Mouse (Mus musculus): ENCODE measurements around the gene Clec12b. TPM values are rescaled to one million over a fixed set of nuclear protein-coding genes. Genes with fewer than 3 reads are reported as not detected.
A peak's percentile ranks its signal among the peaks of the same experiment; 100 is the strongest.
"Not testable (repeated sequence)": the region's sequence is repeated elsewhere in the genome, so short reads cannot be mapped to it uniquely, and the experiment has no call there.

The Clec12b gene
- total RNA-seq, 2 experiments from 2014 or later: not detected

DNA sequence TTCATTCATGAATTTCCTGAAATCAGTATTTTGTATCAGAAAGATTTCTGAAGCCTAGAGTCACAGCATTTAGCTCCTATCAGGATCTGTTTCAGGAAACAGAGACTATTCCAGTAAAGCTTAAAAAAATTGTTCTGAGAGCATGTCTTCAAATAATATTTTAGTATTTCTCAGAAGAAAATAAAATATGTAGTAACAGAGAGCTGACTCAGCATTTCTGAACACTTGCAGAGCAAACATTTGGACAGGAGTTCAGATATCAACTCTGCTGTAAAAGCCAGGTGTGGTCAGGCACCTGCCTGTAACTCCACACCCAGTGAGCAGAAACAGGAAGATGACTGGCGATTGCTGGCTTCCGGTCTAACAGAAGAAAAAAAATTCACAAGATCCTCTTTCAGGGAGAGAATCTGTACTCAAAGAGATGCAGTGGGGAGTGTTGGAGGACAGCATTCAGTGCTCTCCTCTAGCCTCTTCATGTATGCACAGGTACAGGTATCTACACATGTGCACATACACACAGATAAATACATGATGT lies 10.7 kb downstream of the Clec12b start:
- no peak for DNase-seq (ENCODE audit: extremely low spot score in 1 of 2, low spot score in 1 of 2)

DNA sequence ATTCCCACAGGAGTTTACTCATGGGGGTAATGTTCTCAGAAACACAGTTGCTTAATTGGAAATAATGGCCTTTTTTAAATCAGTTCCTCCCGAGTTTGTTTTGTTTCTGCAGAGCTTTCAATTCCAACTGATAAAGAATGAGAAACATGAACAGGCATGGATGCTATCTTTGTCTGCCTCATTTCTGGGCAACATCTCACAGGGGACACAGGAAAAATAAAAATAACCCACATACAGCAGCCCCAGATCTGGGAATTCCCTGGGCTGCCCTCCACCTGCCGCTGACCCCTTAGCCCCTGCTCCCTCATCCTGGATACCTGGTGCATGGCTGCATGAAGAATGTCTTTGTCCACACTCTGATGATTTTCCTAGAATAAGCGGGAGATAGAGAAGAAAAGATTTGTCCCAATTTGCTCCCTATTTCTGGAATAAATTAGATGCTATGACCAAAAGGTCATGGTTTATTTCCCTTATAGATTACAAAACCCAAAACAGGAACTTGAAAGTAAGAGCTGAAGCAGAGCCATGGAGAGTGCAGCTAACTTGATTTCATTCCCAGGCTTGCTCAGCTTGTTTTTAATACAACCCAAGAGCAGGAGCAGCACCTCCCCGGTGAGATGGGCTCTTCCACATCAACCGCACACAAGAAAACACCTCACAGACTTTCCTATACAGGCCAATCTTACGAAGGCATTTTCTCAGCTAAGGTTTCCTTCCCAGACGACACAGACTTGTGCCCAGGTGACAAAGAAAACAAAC lies 16.1 kb downstream of the Clec12b start:
- DNase-seq (ENCODE audit: extremely low spot score in 1 of 2, low spot score in 1 of 2): no peak

DNA sequence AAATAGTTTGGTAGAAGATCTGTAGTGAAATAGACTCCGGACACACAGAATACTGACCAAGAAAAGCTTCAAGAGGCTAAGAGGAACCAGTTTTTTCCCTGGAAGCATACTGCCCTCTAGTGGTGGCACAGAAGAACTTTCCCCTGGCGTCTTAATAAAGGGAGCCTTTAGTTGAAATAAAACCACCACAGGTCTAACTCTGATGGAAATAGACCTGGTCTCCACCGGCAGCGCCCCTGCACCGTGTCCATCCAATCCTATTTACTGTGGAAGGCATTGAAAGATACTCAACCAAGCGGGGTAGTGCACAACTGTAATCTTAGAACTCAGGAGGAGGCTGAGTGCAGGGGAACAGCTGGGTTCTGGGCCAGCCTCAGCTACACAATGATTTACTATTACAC lies 19.7 kb downstream of the Clec12b start:
- DNase-seq (ENCODE audit: extremely low spot score in 1 of 2, low spot score in 1 of 2): peak in 1 of 2 experiments; percentile 38

DNA sequence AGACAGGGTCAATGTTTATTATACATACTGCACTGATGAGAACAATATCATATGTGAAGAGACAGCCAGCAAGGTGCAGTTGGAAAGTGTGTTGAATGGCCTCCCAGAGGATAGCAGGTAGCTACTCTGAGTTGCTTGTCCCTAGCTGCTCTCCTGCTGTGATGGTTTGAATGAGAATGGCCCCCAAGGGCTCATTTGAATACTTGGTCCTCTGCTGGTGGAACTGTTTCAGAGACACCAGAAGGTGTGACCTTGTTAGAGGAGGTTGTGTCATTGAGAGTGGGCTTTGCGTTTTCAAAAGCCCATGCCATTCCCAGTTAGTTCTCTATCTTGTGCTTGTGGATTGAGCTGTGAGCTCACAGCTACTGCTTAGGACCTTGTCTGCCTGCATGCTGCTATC lies 21.7 kb downstream of the Clec12b start:
- no peak for DNase-seq (ENCODE audit: extremely low spot score in 1 of 2, low spot score in 1 of 2)

DNA sequence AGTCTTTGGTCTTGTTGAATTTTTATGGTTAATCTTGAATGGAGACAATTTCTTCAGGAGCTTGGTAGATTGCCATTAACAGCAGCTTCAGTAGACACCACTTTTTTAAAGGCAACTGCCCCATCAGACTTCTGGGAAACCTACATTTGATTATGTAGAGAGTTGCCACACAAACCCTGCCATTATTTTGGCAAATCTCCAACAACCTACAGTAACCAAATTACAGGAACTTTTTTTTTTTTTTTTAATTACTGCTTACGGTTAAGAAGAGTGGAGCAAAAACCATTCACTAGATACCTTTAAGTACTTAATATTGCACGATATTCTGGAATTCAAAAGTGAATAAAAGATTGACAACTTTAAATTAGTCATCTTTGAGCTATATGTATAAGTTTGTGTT lies 26.2 kb downstream of the Clec12b start:
- no peak for DNase-seq (ENCODE audit: extremely low spot score in 1 of 2, low spot score in 1 of 2)

DNA sequence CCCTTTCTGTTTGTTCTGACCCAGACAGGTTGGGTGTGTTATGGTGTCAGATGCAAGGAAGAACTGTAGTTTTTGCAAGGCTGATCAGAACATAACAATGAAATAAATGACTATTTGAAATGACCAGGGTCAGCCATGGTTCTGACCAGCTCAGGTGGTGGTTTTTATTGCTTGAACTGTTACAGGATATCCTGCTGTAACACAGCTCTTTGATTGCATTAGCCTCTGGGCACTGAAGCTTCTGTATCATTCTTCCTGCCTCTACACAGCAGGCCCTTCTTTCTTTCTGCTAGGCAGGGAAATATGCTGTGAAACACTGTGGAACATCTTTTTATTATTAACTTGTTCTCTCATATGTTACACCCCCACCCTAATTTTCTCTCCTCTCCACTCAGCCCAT lies 29.2 kb downstream of the Clec12b start:
- no peak for DNase-seq (ENCODE audit: extremely low spot score in 1 of 2, low spot score in 1 of 2)

DNA sequence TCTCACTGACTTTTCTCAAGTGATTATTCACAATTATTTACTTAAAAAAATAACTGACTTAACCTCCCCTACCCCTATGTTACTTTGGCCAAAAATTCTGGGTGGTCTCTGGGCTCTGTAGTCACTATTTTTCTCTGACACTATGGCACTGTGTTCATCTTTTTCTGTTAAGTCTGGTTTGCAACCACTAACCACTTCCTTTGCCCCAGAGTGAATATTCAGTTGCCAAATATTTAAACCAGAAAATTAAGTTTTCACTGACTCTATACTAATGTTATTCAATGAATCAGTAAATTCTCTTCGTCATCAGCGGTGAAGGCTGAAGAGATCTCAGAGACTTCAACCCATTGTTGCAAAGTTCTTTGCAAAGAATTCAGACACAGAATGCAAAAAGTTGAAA lies 29.9 kb downstream of the Clec12b start:
- DNase-seq (ENCODE audit: extremely low spot score in 1 of 2, low spot score in 1 of 2): no peak

DNA sequence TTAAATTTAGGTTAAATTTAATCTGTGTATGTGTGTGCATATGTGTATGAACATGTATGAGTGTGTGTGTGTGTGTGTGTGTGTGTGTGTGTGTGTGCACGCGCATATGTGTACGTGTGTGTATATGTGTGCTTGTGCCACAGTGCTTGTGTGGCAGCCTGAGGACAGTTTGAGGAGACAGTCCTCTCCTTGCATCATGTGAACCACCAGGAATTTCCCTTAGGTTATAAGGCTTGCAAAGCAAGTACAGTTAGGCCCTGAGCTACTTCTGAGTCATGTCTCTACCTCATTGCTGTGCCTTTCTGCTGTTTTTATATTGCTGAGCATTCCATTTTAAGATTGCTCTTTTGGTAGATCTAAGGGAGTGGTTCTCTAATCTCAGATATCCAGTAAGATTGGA lies 34.6 kb downstream of the Clec12b start:
- DNase-seq (ENCODE audit: extremely low spot score in 1 of 2, low spot score in 1 of 2): no peak

DNA sequence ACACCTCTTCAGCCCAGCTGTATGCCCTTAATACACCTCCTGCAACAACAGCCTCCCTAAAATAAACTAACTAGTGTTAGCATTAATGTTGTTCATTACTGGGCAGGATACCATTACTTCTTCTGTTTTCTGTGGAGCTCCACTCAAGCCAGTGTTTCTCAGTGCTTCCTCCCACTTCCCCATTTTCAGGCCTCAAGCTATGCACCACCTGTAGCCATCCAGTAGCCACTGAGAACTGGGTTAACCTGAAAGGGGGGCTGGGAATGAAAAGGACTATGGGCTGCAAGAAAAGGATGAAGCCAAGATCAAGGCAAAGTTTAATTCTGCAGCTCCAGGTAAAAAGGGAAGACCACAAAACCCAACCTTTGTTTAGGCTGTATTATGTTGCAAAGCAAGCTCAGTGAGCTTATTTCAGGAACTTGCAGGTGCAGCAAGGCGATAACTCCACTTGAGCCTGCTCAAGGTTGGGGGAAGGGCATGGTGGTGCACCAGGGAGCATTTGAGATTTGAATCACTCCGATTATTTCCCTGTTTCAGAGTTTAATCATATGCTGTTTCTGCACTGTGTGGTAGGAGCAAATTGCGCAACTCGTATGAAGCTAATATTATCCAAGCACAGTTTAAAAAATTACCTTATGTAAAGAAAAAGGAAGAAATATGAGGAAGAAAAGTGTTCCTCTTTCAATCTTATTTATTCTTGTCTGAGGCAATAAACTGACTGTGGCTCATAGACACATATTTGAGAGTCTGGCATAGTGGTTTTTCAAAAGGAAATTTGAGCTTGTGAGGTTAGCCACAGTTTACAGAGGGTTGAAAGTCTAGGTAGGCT lies 35.9 kb downstream of the Clec12b start:
- DNase-seq (ENCODE audit: extremely low spot score in 1 of 2, low spot score in 1 of 2): no peak

DNA sequence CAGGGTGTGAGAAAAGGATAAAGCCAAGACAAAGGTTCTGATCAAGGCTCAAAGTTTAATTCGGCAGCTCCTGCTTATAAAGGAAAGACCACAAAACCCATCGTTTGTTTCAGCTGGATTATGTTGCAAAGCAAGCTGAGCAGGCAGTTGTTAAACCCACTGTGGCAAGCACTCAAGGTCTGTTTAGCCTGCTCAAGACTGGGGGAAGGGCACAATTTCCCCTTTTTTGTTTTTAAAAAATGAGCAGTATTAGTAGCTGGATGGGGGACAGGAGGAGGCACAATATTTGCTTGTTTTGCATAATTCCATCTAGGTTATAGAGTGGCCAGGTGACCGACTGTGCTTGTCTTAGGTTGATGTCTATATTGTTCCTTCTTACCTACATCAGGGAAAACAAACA lies 41.3 kb downstream of the Clec12b start:
- DNase-seq (ENCODE audit: extremely low spot score in 1 of 2, low spot score in 1 of 2): no peak

DNA sequence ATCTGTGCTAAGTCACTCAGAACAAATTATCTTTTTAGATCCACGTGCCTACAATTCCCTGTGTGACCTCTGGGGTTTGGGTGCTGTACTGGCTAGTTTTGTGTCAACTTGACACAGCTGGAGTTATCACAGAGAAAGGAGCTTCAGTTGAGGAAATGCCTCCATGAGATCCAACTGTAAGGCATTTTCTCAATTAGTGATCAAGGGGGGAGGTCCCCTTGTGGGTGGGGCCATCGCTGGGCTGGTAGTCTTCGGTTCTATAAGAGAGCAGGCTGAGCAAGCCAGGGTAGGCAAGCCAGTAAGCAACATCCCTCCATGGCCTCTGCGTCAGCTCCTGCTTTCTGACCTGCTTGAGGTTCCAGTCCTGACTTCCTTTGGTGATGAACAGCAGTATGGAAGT lies 43.3 kb downstream of the Clec12b start, which contains the start of gene Clec12a:
Gene Clec12a (plus strand): TSS at position 301 of the 400 bp plus-strand sequence.
- DNase-seq (ENCODE audit: extremely low spot score in 1 of 2, low spot score in 1 of 2): not testable (repeated sequence)

DNA sequence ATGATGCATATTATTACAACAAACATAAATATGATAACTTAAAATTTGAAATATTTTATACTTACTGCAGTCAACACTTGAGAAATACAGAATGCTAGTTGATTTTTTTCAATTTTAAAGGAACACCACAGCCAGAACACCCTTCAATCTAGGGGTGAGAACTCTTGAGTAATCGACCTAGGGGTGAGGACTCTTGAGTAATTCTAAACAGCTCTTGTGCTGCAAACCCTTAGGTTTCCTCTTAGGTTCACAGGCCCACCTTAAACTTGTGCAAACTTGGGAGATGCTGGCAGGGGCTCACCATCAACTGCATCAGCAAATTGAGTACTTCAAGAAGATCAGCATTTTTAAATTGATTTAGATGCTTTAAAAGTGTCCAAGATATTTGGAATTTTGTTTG lies 47.9 kb downstream of the Clec12b start:
- no peak for DNase-seq (ENCODE audit: extremely low spot score in 1 of 2, low spot score in 1 of 2)

DNA sequence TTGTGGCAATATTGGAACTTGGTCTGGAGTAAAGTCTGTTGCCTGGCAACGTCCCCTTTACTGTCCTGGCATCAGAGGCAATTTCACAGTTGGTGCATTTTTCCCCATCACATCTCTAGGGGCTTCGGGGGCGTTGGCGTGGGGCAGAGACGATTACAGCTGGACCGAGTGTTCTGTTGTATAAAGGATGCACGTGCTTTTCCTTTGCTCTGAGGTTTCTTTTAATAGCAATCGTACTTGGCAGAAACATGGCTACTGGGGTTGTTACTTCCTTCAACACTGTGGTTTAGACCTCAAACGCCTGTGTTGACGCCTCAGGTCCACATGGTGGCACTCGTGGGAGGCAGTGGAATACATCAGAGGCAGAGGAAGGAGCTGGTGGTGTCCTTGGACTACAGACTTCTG lies 52.0 kb downstream of the Clec12b start:
- DNase-seq (ENCODE audit: extremely low spot score in 1 of 2, low spot score in 1 of 2): peak; percentile 12 to 27

DNA sequence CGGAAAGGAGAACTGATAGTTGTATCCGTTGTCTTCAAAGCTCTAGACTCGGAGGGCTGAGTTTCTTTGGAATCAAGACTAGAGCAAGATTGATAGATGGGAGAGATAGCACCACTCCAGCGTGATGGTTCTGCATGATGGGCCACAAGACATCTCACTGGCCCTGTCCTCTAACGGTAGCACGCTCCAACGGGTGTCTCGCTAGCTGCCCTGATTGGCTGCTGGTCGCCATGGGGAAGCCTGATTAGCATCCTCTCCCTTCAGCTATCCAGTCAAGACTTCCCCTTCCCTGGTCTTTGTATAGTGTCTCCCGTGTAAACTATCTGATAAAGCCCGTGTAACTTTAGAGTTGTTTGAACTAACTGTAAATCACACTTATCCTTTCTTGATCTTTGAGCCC lies 54.1 kb downstream of the Clec12b start, which contains the start of gene 4922502D21Rik:
Gene 4922502D21Rik (minus strand): TSS at position 187 of the 400 bp plus-strand sequence.
- no peak for DNase-seq (ENCODE audit: extremely low spot score in 1 of 2, low spot score in 1 of 2)

DNA sequence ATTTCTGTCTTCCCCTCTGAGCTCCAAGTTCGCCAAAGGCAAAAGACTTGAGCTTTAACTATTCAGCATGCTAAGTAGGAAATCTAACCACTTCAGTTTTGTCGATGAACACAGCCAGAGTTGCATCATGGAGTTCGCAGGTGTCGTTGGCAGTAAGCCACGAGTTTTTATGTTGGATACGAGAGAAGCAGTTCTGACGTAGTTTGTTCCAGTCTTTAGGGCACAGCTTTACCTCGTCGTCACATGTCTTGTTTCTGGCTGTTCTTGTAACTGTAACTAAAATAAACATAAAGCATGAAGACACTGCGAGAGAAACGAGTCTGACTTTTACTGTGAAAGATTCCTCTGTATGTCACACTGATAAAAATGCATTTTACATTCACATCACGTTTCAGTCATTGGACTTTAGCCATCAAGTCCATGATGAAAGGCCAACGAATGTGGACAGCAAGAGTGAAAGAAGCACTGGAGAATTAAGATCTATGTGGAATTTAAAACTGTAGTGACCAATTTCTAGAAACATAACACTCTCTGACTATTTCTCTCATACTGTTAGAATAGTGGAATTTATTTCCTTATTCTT lies 59.0 kb downstream of the Clec12b start:
- DNase-seq (ENCODE audit: extremely low spot score in 1 of 2, low spot score in 1 of 2): no peak

DNA sequence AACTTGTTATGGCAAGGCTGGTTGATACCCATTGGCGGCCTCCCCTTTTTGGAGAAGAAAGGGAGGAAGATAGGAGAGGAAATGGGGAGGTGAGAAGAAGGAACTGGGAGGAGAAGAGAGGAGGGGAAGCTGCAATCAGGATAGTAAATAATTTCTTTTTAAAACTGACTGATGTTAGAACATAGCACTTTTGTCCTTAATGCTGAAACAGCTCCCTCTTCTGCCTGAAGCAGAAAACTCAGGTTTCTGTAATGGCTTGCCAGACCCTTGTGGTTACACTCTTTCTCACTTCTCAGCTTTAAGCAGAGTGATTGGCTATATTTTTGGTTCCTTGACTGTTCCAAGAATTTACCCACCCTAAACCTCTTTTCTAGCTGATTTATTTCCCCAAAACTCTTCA lies 59.7 kb downstream of the Clec12b start:
- DNase-seq (ENCODE audit: extremely low spot score in 1 of 2, low spot score in 1 of 2): no peak

Other genes starting within 250 kb of the Clec12b start
- 1 to 10 TPM; 6.2 to 7.4 TPM for gene Clec2d, start 205.3 kb downstream of the Clec12b start, total RNA-seq (2021)
- not detected for gene Cd69, start 110.4 kb downstream of the Clec12b start, total RNA-seq (2021)
- gene 4922502D21Rik, start 54.1 kb downstream of the Clec12b start, total RNA-seq (2021): not detected
- gene Clec12a, start 43.2 kb downstream of the Clec12b start, total RNA-seq (2021): not detected
- not detected for gene Clec1b, start 11.4 kb upstream of the Clec12b start, total RNA-seq (2021)
- not detected for gene Clec9a, start 23.0 kb upstream of the Clec12b start, total RNA-seq (2021)
- gene Clec1a, start 66.1 kb upstream of the Clec12b start, total RNA-seq (2021): 1 to 10 TPM; 3.1 to 3.5 TPM
- not detected for gene Olr1, start 121.3 kb upstream of the Clec12b start, total RNA-seq (2021)
- not detected for gene Tmem52b, start 126.7 kb upstream of the Clec12b start, total RNA-seq (2021)
- 100 to 1,000 TPM; 613 to 690 TPM for gene Gabarapl1, start 147.3 kb upstream of the Clec12b start, total RNA-seq (2021)
- not detected for gene Klre1, start 192.0 kb upstream of the Clec12b start, total RNA-seq (2021)
- not detected for gene Klrd1, start 205.9 kb upstream of the Clec12b start, total RNA-seq (2021)
- gene Klrk1, start 238.0 kb upstream of the Clec12b start, total RNA-seq (2021): not detected

Data from layer of hippocampus, postnatal 25 days (tissue).